8 mouse cellular contexts compared by ENCODE assay signal in the genomic region with DNA sequence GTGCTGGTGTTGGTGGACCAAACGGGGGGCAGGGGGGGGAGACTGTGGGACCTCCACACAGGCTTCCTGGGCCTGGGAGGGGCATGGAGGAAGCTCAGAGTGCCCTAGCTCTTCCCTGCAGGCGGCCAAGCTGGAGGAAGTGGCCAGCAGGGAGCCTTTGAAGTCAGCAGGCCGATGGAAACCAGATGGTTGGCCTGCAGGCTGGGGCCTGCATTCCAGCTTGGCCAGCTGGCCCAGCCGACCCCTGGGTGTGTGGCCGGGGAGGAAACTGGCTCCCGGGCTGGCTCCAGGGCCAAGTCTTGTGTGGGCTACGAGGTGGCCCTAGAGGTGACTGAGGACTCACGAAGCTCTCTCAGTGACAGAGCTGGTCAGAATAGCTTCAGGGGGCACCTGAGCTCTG. TPM values are rescaled to one million over a fixed set of nuclear protein-coding genes. Genes with fewer than 3 reads are reported as not detected.
DNase-seq lines count a peak whose midpoint lies in the region; ATAC-seq and TF ChIP-seq lines count a peak whose summit lies in the region.

No protein-coding gene starts in this region.

- 8% methylated on average over 8 of the region's 8 CpGs for WGBS in hindbrain, embryonic 10.5 days
- WGBS in limb, embryonic 13.5 days, result 8% methylated on average over 8 of the region's 8 CpGs
- WGBS in midbrain, postnatal 0 days, result 30% methylated on average over 6 of the region's 8 CpGs
- WGBS in thymus, adult 2 months, result 63% methylated on average over 8 of the region's 8 CpGs

- no peak for TF ChIP-seq POLR2A in thymus, adult 2 months (IDR thresholded peaks at IDR 0.05; ENCODE audit: control insufficient read depth, extremely low read depth, insufficient read depth, low read length, poor library complexity)

- H3K4me3 ChIP-seq in G1E (ENCODE audit: low read depth, low read length), result peak overlapping the region; percentile 8; the same call in 1 of the 2 replicates
- H3K4me3 ChIP-seq in hindbrain, embryonic 10.5 days, result peak overlapping the region; percentile 29
- 0 out of 2 replicates have a peak overlapping the region, but pooled peaks have one; percentile 6 for H3K4me3 ChIP-seq in limb, embryonic 13.5 days
- no peak overlapping the region for H3K4me3 ChIP-seq in midbrain, postnatal 0 days (ENCODE audit: low read depth, low read length)
- H3K4me3 ChIP-seq in thymus, adult 2 months (ENCODE audit: control insufficient read depth, insufficient read depth, low read length), result no peak overlapping the region

- peak; percentile 63 for DNase-seq in adrenal gland, postnatal 10 days
- DNase-seq in adrenal gland, postnatal 4 days (ENCODE audit: low spot score in 2 of 2), result no peak
- no peak for DNase-seq in G1E (ENCODE audit: low spot score)
- DNase-seq in fibroblast of lung, adult 2 months (ENCODE audit: low read depth), result peak; percentile 59
- DNase-seq in hindbrain, embryonic 10.5 days (ENCODE audit: low spot score), result peak; percentile 76
- peak; percentile 66 for DNase-seq in midbrain, postnatal 0 days (ENCODE audit: low spot score)
- no peak for DNase-seq in thymus, adult 2 months

- peak overlapping the region; percentile 81 for H3K27ac ChIP-seq in hindbrain, embryonic 10.5 days
- peak overlapping the region; percentile 67; the same call in 1 of the 2 replicates for H3K27ac ChIP-seq in limb, embryonic 13.5 days
- no peak overlapping the region for H3K27ac ChIP-seq in midbrain, postnatal 0 days (ENCODE audit: low read depth, low read length)
- no peak overlapping the region for H3K27ac ChIP-seq in thymus, adult 2 months (ENCODE audit: control insufficient read depth, insufficient read depth, low read length)

- peak overlapping the region; percentile 27 for H3K4me2 ChIP-seq in limb, embryonic 13.5 days (replicated peaks)
- H3K4me2 ChIP-seq in midbrain, postnatal 0 days (ENCODE audit: low read depth, low read length, poor library complexity, severe bottlenecking), result no peak overlapping the region

- no peak for TF ChIP-seq CTCF in G1E (IDR thresholded peaks at IDR 0.05; ENCODE audit: low read depth, low read length)
- TF ChIP-seq CTCF in midbrain, postnatal 0 days (IDR thresholded peaks at IDR 0.05), result no peak
- TF ChIP-seq CTCF in thymus, adult 2 months (IDR thresholded peaks at IDR 0.05; ENCODE audit: borderline replicate concordance, control insufficient read depth, extremely low read depth, insufficient read depth, low read length, poor library complexity), result no peak

- H3K27me3 ChIP-seq in G1E (ENCODE audit: insufficient read depth, low read length), result no peaks in the 10 kb centered on the region
- H3K27me3 ChIP-seq in hindbrain, embryonic 10.5 days (ENCODE audit: insufficient read depth, poor library complexity, severe bottlenecking), result peaks cover 82% of the 10 kb centered on the region
- no peaks in the 10 kb centered on the region for H3K27me3 ChIP-seq in limb, embryonic 13.5 days
- H3K27me3 ChIP-seq in midbrain, postnatal 0 days (ENCODE audit: insufficient read depth, low read length), result no peaks in the 10 kb centered on the region
- H3K27me3 ChIP-seq in thymus, adult 2 months (ENCODE audit: control insufficient read depth, insufficient read depth, low read length), result no peaks in the 10 kb centered on the region

- H3K36me3 ChIP-seq in G1E (replicated peaks), result peaks cover 86% of the 10 kb centered on the region
- peaks cover 70% of the 10 kb centered on the region for H3K36me3 ChIP-seq in hindbrain, embryonic 10.5 days
- H3K36me3 ChIP-seq in limb, embryonic 13.5 days, result peaks cover 63% of the 10 kb centered on the region
- H3K36me3 ChIP-seq in midbrain, postnatal 0 days (ENCODE audit: insufficient read depth, low read length), result peaks cover 17% of the 10 kb centered on the region; the same call in 1 of the 2 replicates
- H3K36me3 ChIP-seq in thymus, adult 2 months (ENCODE audit: control insufficient read depth, insufficient read depth, low read length), result no peaks in the 10 kb centered on the region

- H3K9ac ChIP-seq in limb, embryonic 13.5 days, result peak overlapping the region; percentile 63
- H3K9ac ChIP-seq in midbrain, postnatal 0 days (replicated peaks; ENCODE audit: low read length, poor library complexity, severe bottlenecking), result no peak overlapping the region

- peaks cover 89% of the 10 kb centered on the region for H3K4me1 ChIP-seq in G1E (ENCODE audit: insufficient read depth, low read depth, low read length)
- peaks cover 99% of the 10 kb centered on the region for H3K4me1 ChIP-seq in hindbrain, embryonic 10.5 days (replicated peaks)
- H3K4me1 ChIP-seq in limb, embryonic 13.5 days, result peaks cover 79% of the 10 kb centered on the region
- H3K4me1 ChIP-seq in midbrain, postnatal 0 days (ENCODE audit: insufficient read depth, low read length), result no peaks in the 10 kb centered on the region; the same call in 1 of the 2 replicates
- peaks cover 21% of the 10 kb centered on the region for H3K4me1 ChIP-seq in thymus, adult 2 months (replicated peaks; ENCODE audit: control insufficient read depth, insufficient read depth, low read length)

- no peaks in the 10 kb centered on the region for H3K9me3 ChIP-seq in G1E (replicated peaks)
- H3K9me3 ChIP-seq in hindbrain, embryonic 10.5 days, result no peaks in the 10 kb centered on the region
- H3K9me3 ChIP-seq in limb, embryonic 13.5 days, result no peaks in the 10 kb centered on the region
- H3K9me3 ChIP-seq in midbrain, postnatal 0 days (ENCODE audit: low read length), result no peaks in the 10 kb centered on the region

- no peak for ATAC-seq in G1E (ENCODE audit: extremely low read depth, insufficient number of reproducible peaks, low FRiP score, poor library complexity, severe bottlenecking)
- ATAC-seq in limb, embryonic 13.5 days (ENCODE audit: low FRiP score, low read depth), result peak; percentile 17; the same call in 1 of the 2 replicates
- no peak for ATAC-seq in midbrain, postnatal 0 days (ENCODE audit: low FRiP score)

RNA-seq across cellular contexts. Expression of a gene that starts 5.9 kb away (rescaled TPM):
- 1 to 10 TPM; 6.3 to 8.1 TPM for total RNA-seq in adrenal gland, postnatal 10 days (2021)
- 10 to 100 TPM; 12.6 to 15.9 TPM for total RNA-seq in adrenal gland, postnatal 4 days (2021)
- total RNA-seq in G1E (2014; fragmentation: Nextera tagmentation) (35.4 and 41.3 TPM in 2 replicates), G1E (2017) (32.8 and 35.1 TPM in 2 replicates)
- 164 and 202 TPM in 2 replicates for polyA plus RNA-seq in G1E (2012)
- 11.1 and 15.0 TPM in 2 replicates for polyA plus RNA-seq in hindbrain, embryonic 10.5 days (2016; fragmentation: Nextera tagmentation; extraction: Ambion mirVana)
- 5.5 and 6.2 TPM in 2 replicates for polyA plus RNA-seq in limb, embryonic 13.5 days (2015; fragmentation: Nextera tagmentation; extraction: Ambion mirVana)
- 9.0 and 9.5 TPM in 2 replicates for total RNA-seq in midbrain, postnatal 0 days (2014; rRNA removed)
- polyA plus RNA-seq in midbrain, postnatal 0 days (2015; fragmentation: Nextera tagmentation; extraction: Ambion mirVana), result 3.1 and 3.3 TPM in 2 replicates
- 12.5 and 13.5 TPM in 2 replicates for polyA plus RNA-seq in thymus, adult 2 months (2012; rRNA removed)

RNA-seq across cellular contexts. Expression of a gene that starts 11.7 kb away (rescaled TPM):
- total RNA-seq in adrenal gland, postnatal 10 days (2021), result 10 to 100 TPM; 78.9 to 93.6 TPM
- 100 to 1,000 TPM; 119 to 133 TPM for total RNA-seq in adrenal gland, postnatal 4 days (2021)
- total RNA-seq in G1E (2014; fragmentation: Nextera tagmentation), result 118 and 134 TPM in 2 replicates
- 35.0 and 35.8 TPM in 2 replicates for total RNA-seq in G1E (2017)
- polyA plus RNA-seq in G1E (2012), result 185 and 203 TPM in 2 replicates
- polyA plus RNA-seq in hindbrain, embryonic 10.5 days (2016; fragmentation: Nextera tagmentation; extraction: Ambion mirVana), result 130 and 152 TPM in 2 replicates
- 186 and 188 TPM in 2 replicates for polyA plus RNA-seq in limb, embryonic 13.5 days (2015; fragmentation: Nextera tagmentation; extraction: Ambion mirVana)
- total RNA-seq in midbrain, postnatal 0 days (2014; rRNA removed), result 108 and 118 TPM in 2 replicates
- 301 and 323 TPM in 2 replicates for polyA plus RNA-seq in midbrain, postnatal 0 days (2015; fragmentation: Nextera tagmentation; extraction: Ambion mirVana)
- polyA plus RNA-seq in thymus, adult 2 months (2012; rRNA removed), result 279 and 303 TPM in 2 replicates

RNA-seq across cellular contexts. Expression of a gene that starts 16.0 kb away (rescaled TPM):
- 1 to 10 TPM in 1 of 2 experiments, under 1 TPM in 1; 0.69 to 1.8 TPM for total RNA-seq in adrenal gland, postnatal 10 days (2021)
- 1 to 10 TPM in 1 of 2 experiments, under 1 TPM in 1; 0.87 to 1.6 TPM for total RNA-seq in adrenal gland, postnatal 4 days (2021)
- total RNA-seq in G1E (2014; fragmentation: Nextera tagmentation), result 0.30 and 0.39 TPM in 2 replicates
- total RNA-seq in G1E (2017), result 0.33 and 0.93 TPM in 2 replicates
- 0.33 and 0.56 TPM in 2 replicates for polyA plus RNA-seq in G1E (2012)
- 0.72 and 0.80 TPM in 2 replicates for polyA plus RNA-seq in hindbrain, embryonic 10.5 days (2016; fragmentation: Nextera tagmentation; extraction: Ambion mirVana)
- 0.94 and 1.0 TPM in 2 replicates for polyA plus RNA-seq in limb, embryonic 13.5 days (2015; fragmentation: Nextera tagmentation; extraction: Ambion mirVana)
- 6.1 and 9.6 TPM in 2 replicates for total RNA-seq in midbrain, postnatal 0 days (2014; rRNA removed)
- 4.4 and 5.5 TPM in 2 replicates for polyA plus RNA-seq in midbrain, postnatal 0 days (2015; fragmentation: Nextera tagmentation; extraction: Ambion mirVana)
- polyA plus RNA-seq in thymus, adult 2 months (2012; rRNA removed), result 5.8 and 7.5 TPM in 2 replicates

RNA-seq across cellular contexts. Expression of a gene that starts 22.1 kb away (rescaled TPM):
- total RNA-seq in adrenal gland, postnatal 10 days (2021), result not detected
- not detected for total RNA-seq in adrenal gland, postnatal 4 days (2021)
- total RNA-seq in G1E (2014; fragmentation: Nextera tagmentation) (not detected in 2 replicates), G1E (2017) (not detected in 2 replicates)
- polyA plus RNA-seq in G1E (2012), result 0.41 and 1.0 TPM in 2 replicates
- 2.6 and 4.5 TPM in 2 replicates for polyA plus RNA-seq in hindbrain, embryonic 10.5 days (2016; fragmentation: Nextera tagmentation; extraction: Ambion mirVana)
- polyA plus RNA-seq in limb, embryonic 13.5 days (2015; fragmentation: Nextera tagmentation; extraction: Ambion mirVana), result 20.3 TPM in 1 of 2 replicates, not detected in the other
- total RNA-seq in midbrain, postnatal 0 days (2014; rRNA removed), result not detected in 2 replicates
- 7.4 and 17.3 TPM in 2 replicates for polyA plus RNA-seq in midbrain, postnatal 0 days (2015; fragmentation: Nextera tagmentation; extraction: Ambion mirVana)
- polyA plus RNA-seq in thymus, adult 2 months (2012; rRNA removed), result not detected in 2 replicates

RNA-seq across cellular contexts. Expression of a gene that starts 24.0 kb away (rescaled TPM):
- 10 to 100 TPM; 48.1 to 50.8 TPM for total RNA-seq in adrenal gland, postnatal 10 days (2021)
- 10 to 100 TPM; 64.1 to 64.7 TPM for total RNA-seq in adrenal gland, postnatal 4 days (2021)
- total RNA-seq in G1E (2014; fragmentation: Nextera tagmentation), result 12.0 and 14.0 TPM in 2 replicates
- 10.4 and 12.2 TPM in 2 replicates for total RNA-seq in G1E (2017)
- 49.4 and 51.7 TPM in 2 replicates for polyA plus RNA-seq in G1E (2012)
- 68.3 and 77.3 TPM in 2 replicates for polyA plus RNA-seq in hindbrain, embryonic 10.5 days (2016; fragmentation: Nextera tagmentation; extraction: Ambion mirVana)
- polyA plus RNA-seq in limb, embryonic 13.5 days (2015; fragmentation: Nextera tagmentation; extraction: Ambion mirVana), result 44.9 and 46.8 TPM in 2 replicates
- total RNA-seq in midbrain, postnatal 0 days (2014; rRNA removed), result 75.9 and 79.6 TPM in 2 replicates
- 54.9 and 55.3 TPM in 2 replicates for polyA plus RNA-seq in midbrain, postnatal 0 days (2015; fragmentation: Nextera tagmentation; extraction: Ambion mirVana)
- 103 and 121 TPM in 2 replicates for polyA plus RNA-seq in thymus, adult 2 months (2012; rRNA removed)

Comparison
In these comparisons a context has a peak if more than half of its experiments do, and no peak if none do; other contexts are left out.
1. DNase-seq: peak in adrenal gland, postnatal 10 days (single experiment), fibroblast of lung, adult 2 months (single experiment), hindbrain, embryonic 10.5 days (single experiment) and midbrain, postnatal 0 days (single experiment); none in adrenal gland, postnatal 4 days (0 of 2), G1E (single experiment) and thymus, adult 2 months (single experiment).
2. H3K4me3 ChIP-seq: peak in G1E (single experiment), hindbrain, embryonic 10.5 days (single experiment) and limb, embryonic 13.5 days (single experiment); none in midbrain, postnatal 0 days (single experiment) and thymus, adult 2 months (single experiment).
3. H3K27ac ChIP-seq: peak in hindbrain, embryonic 10.5 days (single experiment) and limb, embryonic 13.5 days (single experiment); none in midbrain, postnatal 0 days (single experiment) and thymus, adult 2 months (single experiment).
4. RNA of a gene that starts 5.9 kb away (polyA plus RNA-seq): 164 to 202 TPM in G1E; 12.5 to 13.5 TPM in thymus, adult 2 months, 11.1 to 15.0 TPM in hindbrain, embryonic 10.5 days, 5.5 to 6.2 TPM in limb, embryonic 13.5 days and 3.1 to 3.3 TPM in midbrain, postnatal 0 days; every median in the first group is over 10 times any median in the second.